Mouse (Mus musculus) lung, postnatal 0 days (tissue): ENCODE measurements around the gene Pdzrn3. TPM values are rescaled to one million over a fixed set of nuclear protein-coding genes. Genes with fewer than 3 reads are reported as not detected.

Experiments used
- ATAC-seq: fragments of 200-750 bp; cut with Nextera tagmentation; 2 replicates; pipeline ENCODE4 v1.8.0; 2017; ENCODE audit warnings: moderate library complexity
- DNase-seq: peaks from one replicate; pipeline ENCODE4 v3.0.0-alpha.2; 2016; ENCODE audit warnings: low spot score
- H3K27ac ChIP-seq: fragments of 300-500 bp; sonication (generic); 2 replicates; pipeline ENCODE4 v1.5.1; 2014; ENCODE audit warnings: antibody characterized with exemption, mild to moderate bottlenecking, low read length, mixed read lengths
- H3K27me3 ChIP-seq: fragments of 300-500 bp; sonication (generic); replicated peaks from 2 replicates; pipeline ENCODE4 v1.6.1; 2014; ENCODE audit warnings: low read length, mixed read lengths; ENCODE audit not compliant: insufficient read depth
- H3K36me3 ChIP-seq: fragments of 300-500 bp; sonication (generic); 2 replicates; pipeline ENCODE4 v1.6.1; 2014; ENCODE audit warnings: low read length, mixed read lengths; ENCODE audit not compliant: insufficient read depth
- H3K4me1 ChIP-seq: fragments of 300-500 bp; sonication (generic); 2 replicates; pipeline ENCODE4 v1.6.1; 2014; ENCODE audit warnings: antibody characterized with exemption, low read depth, low read length, mixed read lengths; ENCODE audit not compliant: insufficient read depth
- H3K4me2 ChIP-seq: fragments of 300-500 bp; sonication (generic); replicated peaks from 2 replicates; pipeline ENCODE4 v1.6.1; 2014; ENCODE audit warnings: low read depth, mild to moderate bottlenecking, low read length, moderate library complexity, mixed read lengths
- H3K4me3 ChIP-seq: fragments of 300-500 bp; sonication (generic); 2 replicates; pipeline ENCODE4 v1.5.1; 2014; ENCODE audit warnings: low read depth, low read length
- H3K9ac ChIP-seq: fragments of 300-500 bp; sonication (generic); replicated peaks from 2 replicates; pipeline ENCODE4 v1.6.1; 2014; ENCODE audit warnings: low read depth, mild to moderate bottlenecking
- H3K9me3 ChIP-seq: fragments of 300-500 bp; sonication (generic); 2 replicates; pipeline ENCODE4 v1.6.1; 2016; ENCODE audit warnings: low read length, mixed read lengths
- CTCF ChIP-seq: IDR thresholded peaks from 2 replicates; pipeline ENCODE4 v1.5.1; 2016; ENCODE audit warnings: antibody characterized with exemption, mild to moderate bottlenecking
- EP300 ChIP-seq: IDR thresholded peaks from 2 replicates; pipeline ENCODE4 v1.6.1; 2016; ENCODE audit warnings: antibody characterized with exemption, mild to moderate bottlenecking, control low read depth
- WGBS: fragments of 180-500 bp; shearing (Covaris S2); extraction: QIAGEN DNeasy Blood & Tissue Kit; methylation state at CpG from one replicate; pipeline ENCODE4 v1.1.7; 2014; 5-methylcytosine and 5-hydroxymethylcytosine counted together
- polyA plus RNA-seq: library from polyadenylated mRNA; unstranded; fragments of >200 nt; fragmentation: Nextera tagmentation; extraction: Ambion mirVana; gene quantifications from 2 replicates; pipeline ENCODE4 v1.2.1, GENCODE M21; 2015

Gene Pdzrn3
- polyA plus RNA-seq, 1 experiment from 2014 or later = 7.4 TPM

GRCm38 (mm10) chr6:101296997-101297396 lies 80.7 kb downstream of the Pdzrn3 start:
- no peak overlapping the region for H3K9ac ChIP-seq
- no peak overlapping the region for H3K4me2 ChIP-seq
- H3K4me3 ChIP-seq = no peak overlapping the region
- WGBS = 84% methylated on average over 8 of the region's 8 CpGs
- H3K4me1 ChIP-seq = no peaks in the 10 kb centered on the region
- H3K27me3 ChIP-seq = no peaks in the 10 kb centered on the region
- no peaks in the 10 kb centered on the region for H3K36me3 ChIP-seq
- no peaks in the 10 kb centered on the region for H3K9me3 ChIP-seq
- no peak overlapping the region for H3K27ac ChIP-seq
- no peak for TF ChIP-seq CTCF
- TF ChIP-seq EP300 = no peak
- no peak for DNase-seq
- no peak for ATAC-seq

- DNase-seq (no peak), ATAC-seq (no peak)
- no peak overlapping the region for H3K27ac ChIP-seq
- H3K9me3 ChIP-seq = no peaks in the 10 kb centered on the region
- H3K27me3 ChIP-seq = no peaks in the 10 kb centered on the region
- H3K36me3 ChIP-seq = no peaks in the 10 kb centered on the region
- H3K9ac ChIP-seq = no peak overlapping the region
- no peak for TF ChIP-seq EP300
- no peak for TF ChIP-seq CTCF
- 88% methylated on average over 8 of the region's 8 CpGs for WGBS
- H3K4me2 ChIP-seq = no peak overlapping the region
- H3K4me1 ChIP-seq = no peaks in the 10 kb centered on the region
- no peak overlapping the region for H3K4me3 ChIP-seq
Observed at GRCm38 (mm10) chr6:101296280-101296679, 81.4 kb downstream of the Pdzrn3 start.

GRCm38 (mm10) chr6:101293036-101293572 lies 84.6 kb downstream of the Pdzrn3 start:
- Histone ChIP-seq H3K27me3 (no peaks in the 10 kb centered on the region), H3K27ac (no peak overlapping the region), H3K36me3 (no peaks in the 10 kb centered on the region), H3K4me1 (no peaks in the 10 kb centered on the region), H3K9ac (no peak overlapping the region), H3K4me3 (no peak overlapping the region), H3K9me3 (no peaks in the 10 kb centered on the region), H3K4me2 (no peak overlapping the region)
- no peak for ATAC-seq
- 76% methylated on average over 12 of the region's 12 CpGs for WGBS
- DNase-seq = no peak
- TF ChIP-seq CTCF (no peak), EP300 (no peak)

GRCm38 (mm10) chr6:101291944-101292343 lies 85.8 kb downstream of the Pdzrn3 start:
- no peak overlapping the region for H3K9ac ChIP-seq
- H3K4me1 ChIP-seq = no peaks in the 10 kb centered on the region
- H3K4me3 ChIP-seq = no peak overlapping the region
- no peak overlapping the region for H3K27ac ChIP-seq
- ATAC-seq (no peak), DNase-seq (no peak)
- H3K9me3 ChIP-seq = no peaks in the 10 kb centered on the region
- H3K4me2 ChIP-seq = no peak overlapping the region
- H3K36me3 ChIP-seq = no peaks in the 10 kb centered on the region
- TF ChIP-seq EP300 = no peak
- TF ChIP-seq CTCF = no peak
- H3K27me3 ChIP-seq = no peaks in the 10 kb centered on the region
- WGBS = 72% methylated on average over 2 of the region's 2 CpGs

- no peak for TF ChIP-seq EP300
- TF ChIP-seq CTCF = no peak
- H3K4me3 ChIP-seq = no peak overlapping the region
- H3K27ac ChIP-seq = no peak overlapping the region
- no peak overlapping the region for H3K9ac ChIP-seq
- H3K27me3 ChIP-seq = no peaks in the 10 kb centered on the region
- no peak for DNase-seq
- no peaks in the 10 kb centered on the region for H3K36me3 ChIP-seq
- no peak overlapping the region for H3K4me2 ChIP-seq
- H3K4me1 ChIP-seq = no peaks in the 10 kb centered on the region
- no peak for ATAC-seq
- 25% methylated on average over 2 of the region's 2 CpGs for WGBS
- no peaks in the 10 kb centered on the region for H3K9me3 ChIP-seq
Observed at GRCm38 (mm10) chr6:101290160-101290559, 87.5 kb downstream of the Pdzrn3 start.

- H3K9ac ChIP-seq = no peak overlapping the region
- no peaks in the 10 kb centered on the region for H3K36me3 ChIP-seq
- no peak overlapping the region for H3K4me2 ChIP-seq
- no peaks in the 10 kb centered on the region for H3K27me3 ChIP-seq
- H3K27ac ChIP-seq = no peak overlapping the region
- DNase-seq = no peak
- H3K4me3 ChIP-seq = no peak overlapping the region
- no peak for ATAC-seq
- TF ChIP-seq EP300 (no peak), CTCF (no peak)
- H3K9me3 ChIP-seq = no peaks in the 10 kb centered on the region
- WGBS = 70% methylated on average over 4 of the region's 4 CpGs
- H3K4me1 ChIP-seq = no peaks in the 10 kb centered on the region
Observed at GRCm38 (mm10) chr6:101289428-101289827, 88.3 kb downstream of the Pdzrn3 start.
